ENCODE assay signal across 13 mouse cellular contexts in genomic region chr11:120728530-120729240, GRCm38 (mm10). TPM values are rescaled to one million over a fixed set of nuclear protein-coding genes. Genes with fewer than 3 reads are reported as not detected.
DNase-seq lines count a peak whose midpoint lies in the region; ATAC-seq and TF ChIP-seq lines count a peak whose summit lies in the region.
"Had no signal": no experiment of that assay in that cellular context is flagged by ENCODE, and none has a peak within 500 bp of the region (broad histone marks: within the 10 kb centered on the region; RNA-seq: fewer than 3 reads in every experiment).

No protein-coding gene starts in this region.

- no peak overlapping the region for H3K27ac ChIP-seq in kidney, postnatal 0 days
- H3K27ac ChIP-seq in limb, embryonic 12.5 days, result no peak overlapping the region
- H3K27ac ChIP-seq: heart, embryonic 15.5 days; hindbrain, embryonic 15.5 days; neural tube, embryonic 15.5 days had no signal

- TF ChIP-seq CTCF in kidney, postnatal 0 days (IDR thresholded peaks at IDR 0.05; ENCODE audit: low read depth), result no peak

- H3K4me2 ChIP-seq in kidney, postnatal 0 days (ENCODE audit: low read length), result no peak overlapping the region; the same call in 1 of the 2 replicates
- peak overlapping the region; percentile 46 for H3K4me2 ChIP-seq in limb, embryonic 12.5 days

- H3K36me3 ChIP-seq in kidney, postnatal 0 days (ENCODE audit: insufficient read depth, low read length), result peaks cover 3% of the 10 kb centered on the region; the same call in 1 of the 2 replicates
- H3K36me3 ChIP-seq in limb, embryonic 12.5 days, result peaks cover 4% of the 10 kb centered on the region
- H3K36me3 ChIP-seq: heart, embryonic 15.5 days; hindbrain, embryonic 15.5 days had no signal

- no peak for ATAC-seq in kidney, postnatal 0 days (replicated peaks; ENCODE audit: low FRiP score, low read depth)
- no peak for ATAC-seq in limb, embryonic 12.5 days (ENCODE audit: insufficient number of reproducible peaks, insufficient read depth, low FRiP score, low TSS enrichment, low read depth)

- peak overlapping the region; percentile 5; the same call in 1 of the 2 replicates for H3K9ac ChIP-seq in kidney, postnatal 0 days (ENCODE audit: low read depth, low read length)
- H3K9ac ChIP-seq in limb, embryonic 12.5 days (replicated peaks), result no peak overlapping the region
- H3K9ac ChIP-seq: heart, embryonic 15.5 days; hindbrain, embryonic 15.5 days; neural tube, embryonic 15.5 days had no signal

- DNase-seq in cerebellum, adult 9-11 months, result peak; percentile 9
- no peak for DNase-seq in cerebellum, adult 9-10 months
- DNase-seq in kidney, postnatal 0 days (ENCODE audit: low spot score), result no peak
- DNase-seq in kidney, postnatal 25 days, result no peak
- peak; percentile 0 for DNase-seq in CD4-positive helper T cell, adult 2 months (ENCODE audit: low read depth, low spot score)
- DNase-seq in right cerebral cortex, postnatal 14 days, result no peak
- no peak for DNase-seq in B cell, adult 2 months
- DNase-seq: cerebellum, adult 2 months; gastrocnemius, postnatal 25 days had no signal

- no peaks in the 10 kb centered on the region for H3K9me3 ChIP-seq in kidney, postnatal 0 days (replicated peaks; ENCODE audit: low read length)
- no peaks in the 10 kb centered on the region for H3K9me3 ChIP-seq in limb, embryonic 12.5 days
- H3K9me3 ChIP-seq: heart, embryonic 15.5 days; hindbrain, embryonic 15.5 days; neural tube, embryonic 15.5 days had no signal

- WGBS in kidney, postnatal 0 days, result 70% methylated on average over 11 of the region's 11 CpGs
- WGBS in limb, embryonic 12.5 days, result 76% methylated on average over 11 of the region's 11 CpGs

- H3K27me3 ChIP-seq in kidney, postnatal 0 days (ENCODE audit: insufficient read depth, low read length), result no peaks in the 10 kb centered on the region
- H3K27me3 ChIP-seq in limb, embryonic 12.5 days, result peaks cover 4% of the 10 kb centered on the region; the same call in 1 of the 2 replicates
- H3K27me3 ChIP-seq: hindbrain, embryonic 15.5 days had no signal

- H3K4me1 ChIP-seq in kidney, postnatal 0 days (replicated peaks; ENCODE audit: insufficient read depth, low read length), result peaks cover 8% of the 10 kb centered on the region; the same call in 1 of the 2 replicates
- peaks cover 17% of the 10 kb centered on the region for H3K4me1 ChIP-seq in limb, embryonic 12.5 days (replicated peaks)

- H3K4me3 ChIP-seq in kidney, postnatal 0 days (replicated peaks; ENCODE audit: low read depth, low read length), result no peak overlapping the region
- peak overlapping the region; percentile 15; the same call in 1 of the 2 replicates for H3K4me3 ChIP-seq in limb, embryonic 12.5 days (replicated peaks)
- H3K4me3 ChIP-seq: heart, embryonic 15.5 days; neural tube, embryonic 15.5 days had no signal

RNA-seq across cellular contexts. Expression of gene Dcxr, which starts 1.6 kb away (rescaled TPM):
- 112 and 123 TPM in 2 replicates for polyA plus RNA-seq in kidney, postnatal 0 days (2015; fragmentation: Nextera tagmentation; extraction: Ambion mirVana)
- polyA plus RNA-seq in limb, embryonic 12.5 days (2016; fragmentation: Nextera tagmentation; extraction: Ambion mirVana), result 14.8 and 17.8 TPM in 2 replicates

RNA-seq across cellular contexts. Expression of gene Cbr2, which starts 3.2 kb away (rescaled TPM):
- polyA plus RNA-seq in kidney, postnatal 0 days (2015; fragmentation: Nextera tagmentation; extraction: Ambion mirVana), result 1.8 and 3.6 TPM in 2 replicates
- polyA plus RNA-seq in limb, embryonic 12.5 days (2016; fragmentation: Nextera tagmentation; extraction: Ambion mirVana), result 4.6 and 7.2 TPM in 2 replicates

RNA-seq across cellular contexts. Expression of gene Rac3, which starts 7.4 kb away (rescaled TPM):
- polyA plus RNA-seq in kidney, postnatal 0 days (2015; fragmentation: Nextera tagmentation; extraction: Ambion mirVana), result 23.4 and 23.7 TPM in 2 replicates
- 48.5 and 51.2 TPM in 2 replicates for polyA plus RNA-seq in limb, embryonic 12.5 days (2016; fragmentation: Nextera tagmentation; extraction: Ambion mirVana)

RNA-seq across cellular contexts. Expression of gene Lrrc45, which starts 15.0 kb away (rescaled TPM):
- polyA plus RNA-seq in kidney, postnatal 0 days (2015; fragmentation: Nextera tagmentation; extraction: Ambion mirVana), result 31.3 and 33.5 TPM in 2 replicates
- polyA plus RNA-seq in limb, embryonic 12.5 days (2016; fragmentation: Nextera tagmentation; extraction: Ambion mirVana), result 77.9 and 78.4 TPM in 2 replicates

RNA-seq across cellular contexts. Expression of gene Cenpx, which starts 15.1 kb away (rescaled TPM):
- polyA plus RNA-seq in kidney, postnatal 0 days (2015; fragmentation: Nextera tagmentation; extraction: Ambion mirVana), result 160 and 174 TPM in 2 replicates
- 131 and 138 TPM in 2 replicates for polyA plus RNA-seq in limb, embryonic 12.5 days (2016; fragmentation: Nextera tagmentation; extraction: Ambion mirVana)

Comparison
In these comparisons a context has a peak if more than half of its experiments do, and no peak if none do; other contexts are left out.
1. DNase-seq: peak in cerebellum, adult 9-11 months (single experiment) and CD4-positive helper T cell, adult 2 months (single experiment); none in cerebellum, adult 9-10 months (single experiment), kidney, postnatal 0 days (single experiment), kidney, postnatal 25 days (0 of 2), right cerebral cortex, postnatal 14 days (single experiment) and B cell, adult 2 months (0 of 2).